Mouse (Mus musculus) small intestine, adult 2 months (tissue): ENCODE results near the gene Maml3.

Experiments
- CTCF ChIP-seq: fragments of 200-500 bp; IDR thresholded peaks from 2 replicates; pipeline ENCODE4 v1.5.1; 2012; ENCODE audit warnings: low read depth, mild to moderate bottlenecking, control low read depth, inconsistent platforms, low read length, moderate library complexity, mixed read lengths; ENCODE audit not compliant: insufficient replicate concordance, insufficient read length; ENCODE audit errors: extremely low read depth
- POLR2A ChIP-seq: fragments of 200-500 bp; IDR thresholded peaks from 2 replicates; pipeline ENCODE4 v1.6.1; 2012; ENCODE audit warnings: low read depth, mild to moderate bottlenecking, control low read depth, inconsistent platforms, low read length, moderate library complexity

DNA sequence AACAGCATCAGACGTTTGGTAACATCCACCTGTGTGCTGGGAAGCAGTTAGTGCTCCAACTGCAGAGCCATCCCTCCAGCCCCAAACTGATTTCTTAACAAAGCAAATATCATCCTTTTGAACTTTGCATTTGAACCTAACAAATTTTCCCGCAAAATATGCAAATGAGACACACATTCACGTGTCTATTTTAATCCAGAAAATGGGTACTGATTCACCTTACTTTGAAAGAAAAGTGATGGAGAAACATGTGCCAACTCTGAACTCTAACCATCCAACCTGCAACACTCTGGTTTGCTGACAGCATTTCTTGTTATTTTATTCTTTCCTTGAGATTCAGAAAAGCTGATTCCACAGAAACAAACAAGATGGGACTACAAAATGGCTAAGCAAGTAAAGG, 36.0 kb downstream of the Maml3 start:
- TF ChIP-seq CTCF (no peak), POLR2A (no peak)
